Comparison of ENCODE assay signal across 20 mouse cellular contexts in the genomic region with DNA sequence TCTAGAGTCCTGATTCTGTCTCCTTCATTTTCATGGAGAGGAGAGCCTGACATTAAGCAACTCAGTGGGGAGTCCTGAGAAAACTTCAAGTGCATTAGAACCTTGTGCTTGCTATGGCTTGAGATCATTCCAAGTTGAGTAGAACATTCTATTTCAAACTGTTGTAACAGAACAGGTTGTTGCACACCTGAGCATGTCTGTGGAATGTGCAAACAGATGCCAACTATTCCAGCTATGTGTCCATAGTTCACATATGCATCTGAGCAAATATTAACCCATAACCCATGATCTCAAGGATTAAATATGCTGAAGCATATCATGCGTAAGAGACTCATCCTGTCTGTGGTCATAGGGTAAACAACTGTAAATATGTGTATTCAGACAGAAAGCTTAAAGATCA.
DNase-seq lines count a peak whose midpoint lies in the region; ATAC-seq and TF ChIP-seq lines count a peak whose summit lies in the region.
"Had no signal": no experiment of that assay in that cellular context is flagged by ENCODE, and none has a peak within 500 bp of the region (broad histone marks: within the 10 kb centered on the region; RNA-seq: fewer than 3 reads in every experiment).

No protein-coding gene starts in this region.

- no peaks in the 10 kb centered on the region for H3K36me3 ChIP-seq in kidney, adult 2 months (ENCODE audit: control insufficient read depth, insufficient read depth, low read length)
- H3K36me3 ChIP-seq in kidney, embryonic 16.5 days (ENCODE audit: insufficient read depth, low read length), result no peaks in the 10 kb centered on the region
- H3K36me3 ChIP-seq: embryonic facial prominence, embryonic 12.5 days; forebrain, embryonic 10.5 days; forebrain, embryonic 15.5 days; heart, embryonic 13.5 days; hindbrain, embryonic 12.5 days had no signal

- no peak overlapping the region for H3K4me3 ChIP-seq in kidney, adult 2 months (ENCODE audit: insufficient read depth, low read depth, low read length)
- H3K4me3 ChIP-seq in kidney, embryonic 16.5 days (ENCODE audit: low read length), result no peak overlapping the region
- H3K4me3 ChIP-seq: embryonic facial prominence, embryonic 12.5 days; forebrain, embryonic 10.5 days; forebrain, embryonic 15.5 days; heart, embryonic 13.5 days; hindbrain, embryonic 12.5 days had no signal

- no peak for TF ChIP-seq CTCF in kidney, adult 2 months (conservative IDR thresholded peaks at IDR 0.05; ENCODE audit: insufficient read depth, insufficient read length, low read depth, low read length)

- peak; percentile 74 for DNase-seq in kidney, adult 2 months
- DNase-seq in kidney, postnatal 4 days, result no peak
- peak; percentile 37 for DNase-seq in fat pad, adult 2 months (ENCODE audit: extremely low read depth, low read depth, low spot score)
- peak; percentile 18 to 35 for DNase-seq in kidney, postnatal 25 days
- DNase-seq in c-Kit-positive CD71-positive TER-119-positive erythroid progenitor cells, embryonic 14.5 days (ENCODE audit: low spot score), result no peak
- DNase-seq in right cerebral cortex, adult 2 months (ENCODE audit: low spot score in 2 of 2), result no peak
- DNase-seq: adrenal gland, adult 8-10 months; adrenal gland, postnatal 36 days; cerebellum, adult 11 months; cerebellum, adult 8-10 months; cerebellum, postnatal 14 days; embryo, embryonic 11 days; heart, postnatal 36 days had no signal

- WGBS in kidney, adult 2 months, result 40% methylated on average over 1 of the region's 1 CpGs
- 71% methylated on average over 1 of the region's 1 CpGs for WGBS in kidney, embryonic 16.5 days

- H3K4me1 ChIP-seq in kidney, adult 2 months (ENCODE audit: control insufficient read depth, insufficient read depth, low read length), result peaks cover 5% of the 10 kb centered on the region; the same call in 1 of the 2 replicates
- H3K4me1 ChIP-seq in kidney, embryonic 16.5 days (ENCODE audit: insufficient read depth, low read length), result no peaks in the 10 kb centered on the region
- H3K4me1 ChIP-seq: embryonic facial prominence, embryonic 12.5 days; forebrain, embryonic 10.5 days; forebrain, embryonic 15.5 days; heart, embryonic 13.5 days; hindbrain, embryonic 12.5 days had no signal

- TF ChIP-seq POLR2A in kidney, adult 2 months (IDR thresholded peaks at IDR 0.05; ENCODE audit: low read depth, low read length), result no peak

- H3K9ac ChIP-seq in kidney, embryonic 16.5 days (replicated peaks; ENCODE audit: low read length), result no peak overlapping the region
- H3K9ac ChIP-seq: embryonic facial prominence, embryonic 12.5 days; forebrain, embryonic 15.5 days; heart, embryonic 13.5 days; hindbrain, embryonic 12.5 days had no signal

- no peaks in the 10 kb centered on the region for H3K27me3 ChIP-seq in kidney, adult 2 months (replicated peaks; ENCODE audit: control insufficient read depth, insufficient read depth, low read length)
- no peaks in the 10 kb centered on the region for H3K27me3 ChIP-seq in kidney, embryonic 16.5 days (ENCODE audit: insufficient read depth, low read length)
- H3K27me3 ChIP-seq: embryonic facial prominence, embryonic 12.5 days; forebrain, embryonic 15.5 days; heart, embryonic 13.5 days; hindbrain, embryonic 12.5 days had no signal

- H3K9me3 ChIP-seq in kidney, embryonic 16.5 days (ENCODE audit: low read length), result no peaks in the 10 kb centered on the region
- H3K9me3 ChIP-seq: embryonic facial prominence, embryonic 12.5 days; forebrain, embryonic 10.5 days; forebrain, embryonic 15.5 days; heart, embryonic 13.5 days; hindbrain, embryonic 12.5 days had no signal

- H3K27ac ChIP-seq in kidney, adult 2 months (ENCODE audit: insufficient read depth, low read depth, low read length), result peak overlapping the region; percentile 96
- no peak overlapping the region for H3K27ac ChIP-seq in kidney, embryonic 16.5 days (ENCODE audit: low read length)
- H3K27ac ChIP-seq: embryonic facial prominence, embryonic 12.5 days; forebrain, embryonic 10.5 days; forebrain, embryonic 15.5 days; heart, embryonic 13.5 days; hindbrain, embryonic 12.5 days had no signal

- ATAC-seq in kidney, embryonic 16.5 days (ENCODE audit: low FRiP score, low TSS enrichment), result peak; percentile 51; the same call in 1 of the 2 replicates
- ATAC-seq: forebrain, embryonic 15.5 days; inflammation-experienced regulatory T-cells, adult 6 months had no signal

- H3K4me2 ChIP-seq in kidney, embryonic 16.5 days (replicated peaks; ENCODE audit: low read depth, low read length), result no peak overlapping the region
- H3K4me2 ChIP-seq: embryonic facial prominence, embryonic 12.5 days; forebrain, embryonic 15.5 days; heart, embryonic 13.5 days; hindbrain, embryonic 12.5 days had no signal

Comparison
In these comparisons a context has a peak if more than half of its experiments do, and no peak if none do; other contexts are left out.
1. DNase-seq: peak in kidney, adult 2 months (single experiment), fat pad, adult 2 months (single experiment) and kidney, postnatal 25 days (2 of 2); none in kidney, postnatal 4 days (0 of 2), c-Kit-positive CD71-positive TER-119-positive erythroid progenitor cells, embryonic 14.5 days (single experiment) and right cerebral cortex, adult 2 months (0 of 2).